ENCODE assay signal across 40 mouse cellular contexts in the genomic region with DNA sequence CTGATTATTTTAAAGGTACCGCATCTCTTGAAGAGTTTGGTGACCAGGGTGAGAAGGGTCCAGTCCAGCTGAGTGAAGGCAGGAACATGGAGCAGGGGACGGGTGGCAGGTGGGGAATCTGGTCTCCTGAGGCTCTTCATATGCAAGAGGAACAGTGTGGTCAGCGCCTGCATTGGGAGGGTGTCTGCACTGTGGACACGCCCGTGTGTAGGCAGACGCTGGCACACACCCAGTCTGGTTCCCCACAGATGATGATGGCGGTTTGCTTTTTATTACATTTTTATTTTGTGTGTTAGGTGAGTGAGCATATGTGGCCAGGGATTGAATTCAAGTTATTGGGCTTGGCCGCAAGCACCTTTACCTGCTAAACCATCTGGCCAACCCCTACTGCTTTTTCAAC. TPM values are rescaled to one million over a fixed set of nuclear protein-coding genes. Genes with fewer than 3 reads are reported as not detected.
DNase-seq lines count a peak whose midpoint lies in the region; ATAC-seq and TF ChIP-seq lines count a peak whose summit lies in the region.
"Had no signal": no experiment of that assay in that cellular context is flagged by ENCODE, and none has a peak within 500 bp of the region (broad histone marks: within the 10 kb centered on the region; RNA-seq: fewer than 3 reads in every experiment).

No protein-coding gene starts in this region.

- H3K4me2 ChIP-seq in liver, embryonic 14.5 days (ENCODE audit: low read depth) = peak overlapping the region; percentile 77
- H3K4me2 ChIP-seq: embryonic facial prominence, embryonic 13.5 days; forebrain, embryonic 13.5 days; heart, embryonic 11.5 days; hindbrain, embryonic 13.5 days; kidney, embryonic 15.5 days; lung, embryonic 14.5 days; midbrain, embryonic 11.5 days; neural tube, embryonic 12.5 days had no signal

- no peaks in the 10 kb centered on the region for H3K27me3 ChIP-seq in liver, embryonic 14.5 days (ENCODE audit: control insufficient read depth, insufficient read depth, low read length)

- no peaks in the 10 kb centered on the region for H3K9me3 ChIP-seq in liver, embryonic 14.5 days (ENCODE audit: control insufficient read depth, low read length)
- H3K9me3 ChIP-seq: embryonic facial prominence, embryonic 13.5 days; forebrain, embryonic 13.5 days; hindbrain, embryonic 13.5 days; kidney, embryonic 15.5 days; neural tube, embryonic 12.5 days had no signal

- H3K4me1 ChIP-seq in liver, embryonic 14.5 days (replicated peaks; ENCODE audit: control insufficient read depth in 2 of 2, insufficient read depth in 2 of 2, low read length in 1 of 2) = peaks cover 63 to 76% of the 10 kb centered on the region in 2 experiments

- no peaks in the 10 kb centered on the region for H3K36me3 ChIP-seq in liver, embryonic 14.5 days (replicated peaks; ENCODE audit: control insufficient read depth, insufficient read depth, low read depth)
- H3K36me3 ChIP-seq: embryonic facial prominence, embryonic 13.5 days; hindbrain, embryonic 13.5 days; kidney, embryonic 15.5 days; neural tube, embryonic 12.5 days had no signal

- peak overlapping the region; percentile 98 for H3K27ac ChIP-seq in liver, embryonic 14.5 days
- H3K27ac ChIP-seq: embryonic facial prominence, embryonic 13.5 days; forebrain, embryonic 13.5 days; hindbrain, embryonic 13.5 days; kidney, embryonic 15.5 days; left cerebral cortex, adult 2 months; neural tube, embryonic 12.5 days had no signal

- WGBS in liver, embryonic 14.5 days (ENCODE audit: insufficient replicate concordance) = 34% methylated on average over 8 of the region's 8 CpGs

- TF ChIP-seq CTCF in liver, embryonic 14.5 days (IDR thresholded peaks at IDR 0.05; ENCODE audit: low read depth) = no peak

- peak overlapping the region; percentile 76 for H3K9ac ChIP-seq in liver, embryonic 14.5 days (replicated peaks)
- H3K9ac ChIP-seq: embryonic facial prominence, embryonic 13.5 days; forebrain, embryonic 13.5 days; hindbrain, embryonic 13.5 days; kidney, embryonic 15.5 days; lung, embryonic 14.5 days; neural tube, embryonic 12.5 days had no signal

- peak overlapping the region in 1 of 2 experiments; percentile 30; a peak in 3 of 4 replicates for H3K4me3 ChIP-seq in liver, embryonic 14.5 days (ENCODE audit: insufficient read depth in 1 of 2, low read depth in 2 of 2, low read length in 2 of 2)
- H3K4me3 ChIP-seq: embryonic facial prominence, embryonic 13.5 days; forebrain, embryonic 13.5 days; hindbrain, embryonic 13.5 days; kidney, embryonic 15.5 days; left cerebral cortex, adult 2 months; myocyte; neural tube, embryonic 12.5 days had no signal

- no peak for TF ChIP-seq EP300 in liver, embryonic 14.5 days (IDR thresholded peaks at IDR 0.05; ENCODE audit: low read depth)

- peak; percentile 59 for DNase-seq in c-Kit-negative CD71-positive TER-119-positive erythroid progenitor cells, embryonic 14.5 days (ENCODE audit: low read depth, low spot score)
- DNase-seq in liver, embryonic 14.5 days (ENCODE audit: low read depth in 3 of 3, low spot score in 3 of 3) = peak in 2 of 3 experiments; percentile 46 to 57
- peak; percentile 34 to 48 for DNase-seq in spleen, postnatal 36 days (ENCODE audit: low spot score in 2 of 2)
- DNase-seq in frontal cortex, postnatal 10 days (ENCODE audit: low spot score in 2 of 2) = no peak
- DNase-seq in right cerebral cortex, postnatal 36 days (ENCODE audit: low spot score in 2 of 2) = no peak
- DNase-seq in left cerebral cortex, adult 11 months (ENCODE audit: low spot score) = no peak
- DNase-seq: adrenal gland, postnatal 25 days; cerebellum, adult 11 months; cerebellum, adult 9-10 months; gastrocnemius, postnatal 36 days; heart, adult 18-20 months; heart, postnatal 4 days; kidney, adult 11 months; kidney, postnatal 25 days; lung, embryonic 14.5 days; lung, postnatal 14 days; right cerebral cortex, adult 18-20 months; right cerebral cortex, postnatal 4 days; thymus, postnatal 14 days had no signal

- peak; percentile 51 for ATAC-seq in erythroid progenitor cell, adult 5-6 weeks (replicated peaks; ENCODE audit: low FRiP score, poor library complexity, severe bottlenecking)
- ATAC-seq in liver, embryonic 14.5 days (ENCODE audit: insufficient read depth) = peak; percentile 31; the same call in 1 of the 2 replicates
- ATAC-seq: CD4-positive, CD25-positive, alpha-beta regulatory T cell, adult 4 months; forebrain, embryonic 13.5 days had no signal

RNA-seq across cellular contexts. Expression of a gene that starts 3.6 kb away (rescaled TPM):
- 176 and 189 TPM in 2 replicates for total RNA-seq in erythroid progenitor cell, adult 5-6 weeks (2015; ENCODE audit: low replicate concordance)
- total RNA-seq in erythroid progenitor cell, adult 5-6 weeks (2017; ENCODE audit: low replicate concordance) = 200 and 217 TPM in 2 replicates
- polyA plus RNA-seq in liver, embryonic 14.5 days (2012; rRNA removed) = 31.2 and 38.7 TPM in 2 replicates
- 30.8 and 31.3 TPM in 2 replicates for polyA plus RNA-seq in liver, embryonic 14.5 days (2014; fragmentation: Nextera tagmentation; extraction: Ambion mirVana)

RNA-seq across cellular contexts. Expression of a gene that starts 5.0 kb away (rescaled TPM):
- not detected in 2 replicates for total RNA-seq in erythroid progenitor cell, adult 5-6 weeks (2015; ENCODE audit: low replicate concordance)
- not detected in 2 replicates for total RNA-seq in erythroid progenitor cell, adult 5-6 weeks (2017; ENCODE audit: low replicate concordance)
- 0.07 TPM in 1 of 2 replicates, not detected in the other for polyA plus RNA-seq in liver, embryonic 14.5 days (2012; rRNA removed)
- polyA plus RNA-seq in liver, embryonic 14.5 days (2014; fragmentation: Nextera tagmentation; extraction: Ambion mirVana) = not detected in 2 replicates
- total RNA-seq: adrenal gland, adult 18-20 months; adrenal gland, postnatal 25 days; gastrocnemius, adult 18-20 months; gastrocnemius, postnatal 36 days; heart, adult 18-20 months; heart, postnatal 4 days; layer of hippocampus, adult 18-20 months; layer of hippocampus, postnatal 10 days; left cerebral cortex, adult 2 months; left cerebral cortex, postnatal 25 days; megakaryocyte progenitor cell, adult 5-6 weeks; midbrain, postnatal 0 days had no signal
- polyA plus RNA-seq: CD4-positive, CD25-positive, alpha-beta regulatory T cell, adult 4 months; embryonic facial prominence, embryonic 13.5 days; forebrain, embryonic 13.5 days; heart, embryonic 11.5 days; heart, embryonic 16.5 days; hindbrain, embryonic 13.5 days; kidney, embryonic 15.5 days; lung, embryonic 14.5 days; midbrain, embryonic 11.5 days; midbrain, postnatal 0 days; neural tube, embryonic 12.5 days; stomach, embryonic 16.5 days; urinary bladder, adult 2 months had no signal

RNA-seq across cellular contexts. Expression of a gene that starts 38.0 kb away (rescaled TPM):
- 6.7 and 11.9 TPM in 2 replicates for total RNA-seq in erythroid progenitor cell, adult 5-6 weeks (2015; ENCODE audit: low replicate concordance)
- 10.9 and 12.5 TPM in 2 replicates for total RNA-seq in erythroid progenitor cell, adult 5-6 weeks (2017; ENCODE audit: low replicate concordance)
- polyA plus RNA-seq in liver, embryonic 14.5 days (2012; rRNA removed) = 6.2 and 7.9 TPM in 2 replicates
- 6.3 and 6.5 TPM in 2 replicates for polyA plus RNA-seq in liver, embryonic 14.5 days (2014; fragmentation: Nextera tagmentation; extraction: Ambion mirVana)

RNA-seq across cellular contexts. Expression of a gene that starts 38.1 kb away (rescaled TPM):
- 80.1 and 96.9 TPM in 2 replicates for total RNA-seq in erythroid progenitor cell, adult 5-6 weeks (2015; ENCODE audit: low replicate concordance)
- total RNA-seq in erythroid progenitor cell, adult 5-6 weeks (2017; ENCODE audit: low replicate concordance) = 118 and 123 TPM in 2 replicates
- polyA plus RNA-seq in liver, embryonic 14.5 days (2012; rRNA removed) = 22.1 and 23.0 TPM in 2 replicates
- 25.4 and 25.5 TPM in 2 replicates for polyA plus RNA-seq in liver, embryonic 14.5 days (2014; fragmentation: Nextera tagmentation; extraction: Ambion mirVana)

Comparison
In these comparisons a context has a peak if more than half of its experiments do, and no peak if none do; other contexts are left out.
1. DNase-seq: peak in c-Kit-negative CD71-positive TER-119-positive erythroid progenitor cells, embryonic 14.5 days (single experiment), liver, embryonic 14.5 days (2 of 3) and spleen, postnatal 36 days (2 of 2); none in frontal cortex, postnatal 10 days (0 of 2), right cerebral cortex, postnatal 36 days (0 of 2) and left cerebral cortex, adult 11 months (single experiment).